Mouse (Mus musculus) liver, embryonic 12.5 days (tissue): Measurements from ENCODE around the gene Mrc1. TPM values are rescaled to one million over a fixed set of nuclear protein-coding genes. Genes with fewer than 3 reads are reported as not detected.

Source experiments
- ATAC-seq: fragments of 200-750 bp; cut with Nextera tagmentation; 2 replicates; pipeline ENCODE4 v1.8.0; 2017; ENCODE audit warnings: moderate number of reproducible peaks, mild to moderate bottlenecking, moderate library complexity
- H3K27ac ChIP-seq: fragments of 300-500 bp; sonication (generic); 2 replicates; pipeline ENCODE4 v1.5.1; 2016; ENCODE audit warnings: mild to moderate bottlenecking
- H3K27me3 ChIP-seq: fragments of 300-500 bp; sonication (generic); replicated peaks from 2 replicates; pipeline ENCODE4 v1.6.1; 2016; ENCODE audit warnings: mild to moderate bottlenecking, moderate library complexity
- H3K36me3 ChIP-seq: fragments of 300-500 bp; sonication (generic); 2 replicates; pipeline ENCODE4 v1.6.1; 2016; ENCODE audit warnings: mild to moderate bottlenecking, moderate library complexity
- H3K4me1 ChIP-seq: fragments of 300-500 bp; sonication (generic); 2 replicates; pipeline ENCODE4 v1.6.1; 2016
- H3K4me2 ChIP-seq: fragments of 300-500 bp; sonication (generic); 2 replicates; pipeline ENCODE4 v1.6.1; 2016; ENCODE audit warnings: mild to moderate bottlenecking, moderate library complexity
- H3K4me3 ChIP-seq: fragments of 300-500 bp; sonication (generic); 2 replicates; pipeline ENCODE4 v1.5.1; 2016; ENCODE audit warnings: mild to moderate bottlenecking, moderate library complexity
- H3K9ac ChIP-seq: fragments of 300-500 bp; sonication (generic); 2 replicates; pipeline ENCODE4 v1.6.1; 2016; ENCODE audit warnings: mild to moderate bottlenecking, moderate library complexity
- H3K9me3 ChIP-seq: fragments of 300-500 bp; sonication (generic); replicated peaks from 2 replicates; pipeline ENCODE4 v1.6.1; 2016; ENCODE audit warnings: mild to moderate bottlenecking, moderate library complexity
- WGBS: fragments of 180-500 bp; shearing (Covaris S2); methylation state at CpG from one replicate; pipeline ENCODE4 v1.1.7; 2016; ENCODE audit not compliant: insufficient replicate concordance; 5-methylcytosine and 5-hydroxymethylcytosine counted together
- polyA plus RNA-seq: library from polyadenylated mRNA; unstranded; fragments of >200 nt; fragmentation: Nextera tagmentation; extraction: Ambion mirVana; gene quantifications from 2 replicates; pipeline ENCODE4 v1.2.1, GENCODE M21; 2016

The Mrc1 gene
- polyA plus RNA-seq, 1 experiment from 2014 or later, result 7.5 TPM

DNA sequence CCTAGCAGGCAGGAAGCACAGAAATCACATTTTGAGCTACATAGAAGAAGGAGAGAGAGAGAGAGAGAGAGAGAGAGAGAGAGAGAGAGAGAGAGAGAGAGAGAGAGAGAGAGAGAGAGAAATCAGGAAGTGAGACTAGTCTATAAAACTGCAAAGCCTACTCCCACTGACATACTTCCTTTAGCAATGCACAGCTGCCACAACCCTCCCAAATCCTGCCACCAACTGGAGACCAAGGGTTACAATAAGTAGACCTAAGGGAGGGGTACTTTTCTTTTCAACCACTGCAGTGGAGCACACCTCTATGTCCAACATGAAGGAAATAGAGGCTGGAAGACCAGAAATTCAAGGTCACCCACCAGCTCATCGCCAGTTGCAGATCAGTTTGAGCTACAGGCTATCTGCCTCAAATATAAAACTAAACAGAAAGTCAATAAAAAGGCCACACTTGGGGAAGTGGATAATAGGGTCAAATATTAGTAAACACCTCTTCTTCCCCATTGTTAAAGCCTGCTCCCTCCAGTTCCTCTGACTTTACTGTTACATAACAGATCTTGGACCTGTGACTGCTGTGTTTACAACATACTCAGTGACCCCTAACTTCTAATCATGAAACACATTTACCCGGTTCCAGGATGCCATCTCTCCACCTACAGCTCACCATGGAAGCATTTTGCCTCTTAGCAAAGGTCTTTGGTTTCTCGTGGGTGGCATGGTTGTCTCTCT lies 20.8 kb downstream of the Mrc1 start:
- no peaks in the 10 kb centered on the region for H3K36me3 ChIP-seq
- no peak overlapping the region for H3K4me2 ChIP-seq
- H3K27ac ChIP-seq, result no peak overlapping the region
- H3K27me3 ChIP-seq, result no peaks in the 10 kb centered on the region
- ATAC-seq, result no peak
- H3K9me3 ChIP-seq, result no peaks in the 10 kb centered on the region
- no peak overlapping the region for H3K4me3 ChIP-seq
- no peaks in the 10 kb centered on the region for H3K4me1 ChIP-seq
- 58% methylated on average over 3 of the region's 3 CpGs for WGBS
- H3K9ac ChIP-seq, result no peak overlapping the region

DNA sequence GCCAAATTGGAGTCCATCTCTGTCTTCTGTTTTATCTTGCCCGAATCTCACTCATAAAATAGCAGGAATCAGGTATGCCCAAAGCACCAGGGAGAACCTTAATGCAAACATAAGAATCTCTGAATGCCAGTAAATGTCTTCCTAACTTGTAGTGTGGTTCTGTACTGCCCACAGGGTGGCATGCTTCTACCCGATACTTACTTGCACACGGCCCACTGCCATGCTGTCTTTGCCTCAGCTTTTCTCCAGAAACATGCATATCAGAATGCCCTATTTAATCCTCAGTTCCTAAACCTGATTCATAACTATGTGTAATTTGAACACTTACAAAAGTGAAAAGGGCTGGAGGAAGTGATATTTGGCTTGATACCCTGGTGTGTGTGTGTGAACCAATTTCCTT lies 22.7 kb downstream of the Mrc1 start:
- Histone ChIP-seq H3K27ac (no peak overlapping the region), H3K27me3 (no peaks in the 10 kb centered on the region), H3K9ac (no peak overlapping the region), H3K4me1 (no peaks in the 10 kb centered on the region), H3K36me3 (no peaks in the 10 kb centered on the region), H3K4me3 (no peak overlapping the region), H3K4me2 (no peak overlapping the region), H3K9me3 (no peaks in the 10 kb centered on the region)
- no peak for ATAC-seq
- WGBS, result 60% methylated on average over 3 of the region's 3 CpGs

DNA sequence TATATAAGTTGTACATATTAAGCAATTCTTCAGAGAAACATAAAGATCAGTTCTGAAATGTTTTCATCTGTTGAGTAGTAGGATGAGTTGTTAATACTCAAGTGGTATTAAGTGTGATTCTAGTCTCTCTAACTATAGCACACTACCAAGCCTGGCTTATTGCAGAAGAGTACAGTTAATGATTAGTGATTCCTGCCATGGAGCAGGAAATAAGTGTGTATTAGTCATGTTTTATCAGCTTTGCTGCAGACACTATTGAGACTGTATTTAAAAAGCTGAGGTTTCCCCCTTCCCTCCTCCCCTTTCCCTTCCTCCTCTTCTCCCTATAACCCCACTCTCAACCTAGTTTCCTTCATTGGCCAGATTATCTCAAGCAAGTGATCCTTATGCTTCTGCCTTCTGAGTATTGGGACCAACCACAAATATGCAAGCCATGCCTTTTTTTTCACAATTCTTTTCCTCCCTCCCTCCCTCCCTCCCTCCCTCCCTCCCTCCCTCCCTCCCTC lies 29.2 kb downstream of the Mrc1 start:
- no peak overlapping the region for H3K4me3 ChIP-seq
- no peaks in the 10 kb centered on the region for H3K36me3 ChIP-seq
- no peak for ATAC-seq

DNA sequence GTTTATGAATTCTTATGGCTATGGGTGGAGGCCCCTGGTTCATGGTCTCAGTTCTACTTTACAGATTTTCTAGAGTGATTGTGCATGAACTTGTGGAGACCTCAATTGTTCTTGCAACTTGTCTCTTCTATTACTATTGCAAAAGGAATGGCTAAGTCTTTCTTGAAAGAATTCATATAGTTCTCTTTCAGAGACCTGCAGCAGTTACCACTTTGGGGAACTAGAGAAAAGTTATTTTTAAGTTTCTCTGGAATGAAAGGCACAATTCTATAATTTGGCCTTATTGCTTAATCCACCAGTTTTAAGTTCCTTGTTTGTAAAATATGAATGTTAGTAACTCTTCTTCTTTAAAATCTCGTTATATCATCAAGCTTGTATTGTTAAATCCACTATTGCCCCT lies 32.9 kb downstream of the Mrc1 start:
- Histone ChIP-seq H3K9me3 (no peaks in the 10 kb centered on the region), H3K9ac (no peak overlapping the region), H3K36me3 (no peaks in the 10 kb centered on the region), H3K4me1 (no peaks in the 10 kb centered on the region), H3K27ac (no peak overlapping the region), H3K4me3 (no peak overlapping the region), H3K27me3 (no peaks in the 10 kb centered on the region), H3K4me2 (no peak overlapping the region)
- no peak for ATAC-seq
- 56% methylated on average over 1 of the region's 1 CpGs for WGBS

More for the DNA sequence above, 29.2 kb downstream of the Mrc1 start:
- Histone ChIP-seq H3K27ac (no peak overlapping the region), H3K9me3 (no peaks in the 10 kb centered on the region), H3K27me3 (no peaks in the 10 kb centered on the region), H3K4me1 (no peaks in the 10 kb centered on the region), H3K9ac (no peak overlapping the region), H3K4me2 (no peak overlapping the region)

- no peak overlapping the region for H3K27ac ChIP-seq
- H3K9ac ChIP-seq, result no peak overlapping the region
- H3K9me3 ChIP-seq, result no peaks in the 10 kb centered on the region
- no peak overlapping the region for H3K4me2 ChIP-seq
- H3K27me3 ChIP-seq, result no peaks in the 10 kb centered on the region
- ATAC-seq, result no peak
- no peaks in the 10 kb centered on the region for H3K4me1 ChIP-seq
- no peak overlapping the region for H3K4me3 ChIP-seq
- H3K36me3 ChIP-seq, result no peaks in the 10 kb centered on the region
- WGBS, result 28% methylated on average over 1 of the region's 1 CpGs
Measured at GRCm38 (mm10) chr2:14269160-14269559, 40.0 kb downstream of the Mrc1 start.

- no peak overlapping the region for H3K4me2 ChIP-seq
- 60% methylated on average over 1 of the region's 1 CpGs for WGBS
- no peak overlapping the region for H3K27ac ChIP-seq
- H3K9me3 ChIP-seq, result no peaks in the 10 kb centered on the region
- no peak for ATAC-seq
- H3K4me3 ChIP-seq, result no peak overlapping the region
- no peaks in the 10 kb centered on the region for H3K36me3 ChIP-seq
- H3K9ac ChIP-seq, result no peak overlapping the region
- no peaks in the 10 kb centered on the region for H3K4me1 ChIP-seq
- no peaks in the 10 kb centered on the region for H3K27me3 ChIP-seq
Measured at GRCm38 (mm10) chr2:14272088-14272487, 42.9 kb downstream of the Mrc1 start.

- no peak overlapping the region for H3K9ac ChIP-seq
- whole genome bisulfite sequencing, result 67% methylated on average over 5 of the region's 5 CpGs
- H3K4me2 ChIP-seq, result no peak overlapping the region
- no peak for ATAC-seq
- no peak overlapping the region for H3K4me3 ChIP-seq
- H3K27ac ChIP-seq, result no peak overlapping the region
- no peaks in the 10 kb centered on the region for H3K27me3 ChIP-seq
- no peaks in the 10 kb centered on the region for H3K4me1 ChIP-seq
- no peaks in the 10 kb centered on the region for H3K9me3 ChIP-seq
- no peaks in the 10 kb centered on the region for H3K36me3 ChIP-seq
Measured at GRCm38 (mm10) chr2:14275796-14276195, 46.6 kb downstream of the Mrc1 start.

DNA sequence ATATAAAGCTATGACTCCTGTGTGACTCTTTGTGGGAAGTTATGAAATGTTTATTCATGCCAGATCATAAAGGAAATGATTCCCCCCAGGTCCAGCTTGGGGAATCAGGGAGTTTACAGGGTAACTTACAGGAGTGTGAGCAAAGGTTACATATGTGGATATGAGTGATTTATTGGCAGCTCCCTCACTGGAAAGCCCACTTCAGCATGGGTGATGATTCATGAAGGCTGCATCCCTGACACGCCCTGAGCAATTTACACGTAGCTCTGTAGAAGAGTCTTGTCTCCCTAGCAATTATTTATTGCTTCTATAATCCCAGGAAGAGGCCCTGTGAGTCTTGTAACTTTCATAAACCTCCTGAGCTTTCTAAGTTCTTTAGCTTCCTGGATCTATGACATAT lies 50.1 kb downstream of the Mrc1 start:
- Histone ChIP-seq H3K36me3 (no peaks in the 10 kb centered on the region), H3K4me3 (no peak overlapping the region), H3K9ac (no peak overlapping the region), H3K9me3 (no peaks in the 10 kb centered on the region), H3K27me3 (no peaks in the 10 kb centered on the region), H3K4me1 (no peaks in the 10 kb centered on the region), H3K27ac (no peak overlapping the region), H3K4me2 (no peak overlapping the region)
- ATAC-seq, result no peak
- 46% methylated on average over 2 of the region's 2 CpGs for WGBS

- Histone ChIP-seq H3K36me3 (no peaks in the 10 kb centered on the region), H3K27ac (no peak overlapping the region)
- 74% methylated on average over 6 of the region's 6 CpGs for WGBS
Measured at GRCm38 (mm10) chr2:14279795-14280194, 50.6 kb downstream of the Mrc1 start.

GRCm38 (mm10) chr2:14295334-14295733 lies 66.1 kb downstream of the Mrc1 start:
- H3K4me3 ChIP-seq, result no peak overlapping the region
- H3K9ac ChIP-seq, result no peak overlapping the region
- no peaks in the 10 kb centered on the region for H3K4me1 ChIP-seq
- H3K9me3 ChIP-seq, result no peaks in the 10 kb centered on the region
- H3K4me2 ChIP-seq, result no peak overlapping the region
- no peaks in the 10 kb centered on the region for H3K27me3 ChIP-seq
- 29% methylated on average over 5 of the region's 5 CpGs for WGBS
- no peak overlapping the region for H3K27ac ChIP-seq
- no peak for ATAC-seq
- H3K36me3 ChIP-seq, result no peaks in the 10 kb centered on the region

More at GRCm38 (mm10) chr2:14279795-14280194, 50.6 kb downstream of the Mrc1 start:
- H3K27me3 ChIP-seq, result no peaks in the 10 kb centered on the region
- H3K4me2 ChIP-seq, result no peak overlapping the region
- no peaks in the 10 kb centered on the region for H3K4me1 ChIP-seq
- no peak for ATAC-seq
- H3K9me3 ChIP-seq, result no peaks in the 10 kb centered on the region
- no peak overlapping the region for H3K9ac ChIP-seq
- no peak overlapping the region for H3K4me3 ChIP-seq

GRCm38 (mm10) chr2:14312505-14313380 lies 83.6 kb downstream of the Mrc1 start:
- no peak overlapping the region for H3K4me2 ChIP-seq
- no peak overlapping the region for H3K9ac ChIP-seq
- no peak overlapping the region for H3K4me3 ChIP-seq
- no peak for ATAC-seq
- H3K36me3 ChIP-seq, result no peaks in the 10 kb centered on the region
- H3K4me1 ChIP-seq, result no peaks in the 10 kb centered on the region
- 44% methylated on average over 4 of the region's 4 CpGs for WGBS
- H3K27ac ChIP-seq, result no peak overlapping the region
- no peaks in the 10 kb centered on the region for H3K9me3 ChIP-seq
- no peaks in the 10 kb centered on the region for H3K27me3 ChIP-seq

DNA sequence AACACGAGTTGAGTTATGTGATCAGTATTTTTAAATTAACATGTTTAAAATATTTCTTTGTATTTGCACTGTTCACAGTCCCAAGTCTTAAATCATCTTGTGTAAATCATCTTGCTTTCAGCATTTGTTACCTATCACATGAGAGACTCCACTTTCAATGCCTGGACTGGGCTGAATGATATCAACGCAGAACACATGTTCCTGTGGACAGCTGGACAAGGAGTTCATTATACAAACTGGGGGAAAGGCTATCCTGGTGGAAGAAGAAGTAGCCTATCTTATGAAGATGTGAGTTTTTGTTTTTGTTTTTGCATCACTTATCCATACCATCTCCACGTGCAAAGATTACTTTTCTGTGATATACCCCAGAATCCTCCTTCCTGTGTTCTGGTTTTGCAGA lies 85.9 kb downstream of the Mrc1 start:
- H3K27me3 ChIP-seq, result no peaks in the 10 kb centered on the region
- no peak overlapping the region for H3K4me3 ChIP-seq
- H3K9ac ChIP-seq, result no peak overlapping the region
- ATAC-seq, result no peak
- H3K9me3 ChIP-seq, result no peaks in the 10 kb centered on the region
- H3K27ac ChIP-seq, result no peak overlapping the region
- H3K36me3 ChIP-seq, result no peaks in the 10 kb centered on the region
- no peak overlapping the region for H3K4me2 ChIP-seq
- H3K4me1 ChIP-seq, result no peaks in the 10 kb centered on the region
- 58% methylated on average over 3 of the region's 3 CpGs for WGBS
